Mouse (Mus musculus): ENCODE data around the gene Stat4. TPM values are rescaled to one million over a fixed set of nuclear protein-coding genes. Genes with fewer than 3 reads are reported as not detected.

The Stat4 gene
- total RNA-seq, 2 experiments from 2014 or later, result 3.8 to 4.7 TPM

Other genes starting within 250 kb of the Stat4 start
- 10 to 100 TPM; 67.0 to 70.4 TPM for gene Myo1b, start 71.1 kb upstream of the Stat4 start, total RNA-seq (2021)
- 1 to 10 TPM; 7.9 to 9.5 TPM for gene Stat1, start 132.3 kb downstream of the Stat4 start, total RNA-seq (2021)
- gene Gls, start 246.1 kb downstream of the Stat4 start, total RNA-seq (2021), result 100 to 1,000 TPM; 264 to 265 TPM